Mouse (Mus musculus) bone marrow macrophage, adult 2 months (primary cell): Measurements from ENCODE around the gene Picalm. TPM values are rescaled to one million over a fixed set of nuclear protein-coding genes. Genes with fewer than 3 reads are reported as not detected.
"Not testable (repeated sequence)": the region's sequence is repeated elsewhere in the genome, so short reads cannot be mapped to it uniquely, and the experiment has no call there.

Experiments
- H3K27ac ChIP-seq: 2 replicates; pipeline ENCODE4 v1.5.1; 2012; ENCODE audit warnings: low read depth, low read length; ENCODE audit not compliant: insufficient read depth
- H3K4me1 ChIP-seq: 2 replicates; pipeline ENCODE4 v1.6.1; 2012; ENCODE audit warnings: low read length; ENCODE audit not compliant: control insufficient read depth, insufficient read depth
- H3K4me3 ChIP-seq: 2 replicates; pipeline ENCODE4 v1.5.1; 2012; ENCODE audit warnings: mild to moderate bottlenecking, low read length, moderate library complexity; ENCODE audit not compliant: insufficient read depth
- CTCF ChIP-seq: IDR thresholded peaks from 2 replicates; pipeline ENCODE4 v1.5.1; 2012; ENCODE audit warnings: low read depth, mild to moderate bottlenecking, low read length, moderate library complexity
- POLR2A ChIP-seq: IDR thresholded peaks from 2 replicates; pipeline ENCODE4 v1.6.1; 2012; ENCODE audit warnings: mild to moderate bottlenecking, low read depth, low read length, borderline replicate concordance
- polyA plus RNA-seq: library from polyadenylated mRNA; stranded (reverse); fragments of >200 nt; gene quantifications from 2 replicates; pipeline ENCODE4 v1.2.4, GENCODE M21; 2012; ENCODE audit not compliant: missing spikeins, insufficient read depth, insufficient read length

Picalm gene
- polyA plus RNA-seq, 1 experiment, result 430 TPM

GRCm38 (mm10) chr7:90200251-90200650, 70.2 kb downstream of the Picalm start:
- TF ChIP-seq POLR2A (no peak), CTCF (no peak)
- H3K4me1 ChIP-seq, result peaks cover 10% of the 10 kb centered on the region
- H3K27ac ChIP-seq, result no peak overlapping the region
- H3K4me3 ChIP-seq, result no peak overlapping the region

GRCm38 (mm10) chr7:90201877-90202465, 72.0 kb downstream of the Picalm start:
- Histone ChIP-seq H3K27ac (no peak overlapping the region), H3K4me3 (no peak overlapping the region), H3K4me1 (peaks cover 10% of the 10 kb centered on the region)
- no peak for TF ChIP-seq POLR2A
- no peak for TF ChIP-seq CTCF

- peaks cover 10% of the 10 kb centered on the region for H3K4me1 ChIP-seq
- TF ChIP-seq CTCF, result no peak
- TF ChIP-seq POLR2A, result no peak
- no peak overlapping the region for H3K4me3 ChIP-seq
- H3K27ac ChIP-seq, result no peak overlapping the region
These were observed 73.9 kb downstream of the Picalm start for GRCm38 (mm10) chr7:90203914-90204313.

GRCm38 (mm10) chr7:90210116-90210515, 80.1 kb downstream of the Picalm start:
- Histone ChIP-seq H3K4me3 (no peak overlapping the region), H3K4me1 (no peaks in the 10 kb centered on the region), H3K27ac (no peak overlapping the region)
- TF ChIP-seq POLR2A (no peak), CTCF (no peak)

- no peaks in the 10 kb centered on the region for H3K4me1 ChIP-seq
- no peak overlapping the region for H3K27ac ChIP-seq
- TF ChIP-seq POLR2A (no peak), CTCF (no peak)
- no peak overlapping the region for H3K4me3 ChIP-seq
These were observed 80.9 kb downstream of the Picalm start for GRCm38 (mm10) chr7:90210947-90211346.

- Histone ChIP-seq H3K4me1 (no peaks in the 10 kb centered on the region), H3K4me3 (no peak overlapping the region), H3K27ac (no peak overlapping the region)
- TF ChIP-seq CTCF (no peak), POLR2A (no peak)
These were observed 86.5 kb downstream of the Picalm start for GRCm38 (mm10) chr7:90216511-90216910.

GRCm38 (mm10) chr7:90218122-90218521, 88.1 kb downstream of the Picalm start:
- Histone ChIP-seq H3K4me3 (no peak overlapping the region), H3K4me1 (no peaks in the 10 kb centered on the region), H3K27ac (no peak overlapping the region)
- TF ChIP-seq CTCF, result no peak
- TF ChIP-seq POLR2A, result no peak

- no peak overlapping the region for H3K27ac ChIP-seq
- no peaks in the 10 kb centered on the region for H3K4me1 ChIP-seq
- TF ChIP-seq POLR2A (no peak), CTCF (no peak)
These were observed 91.5 kb downstream of the Picalm start for GRCm38 (mm10) chr7:90221487-90221886.

GRCm38 (mm10) chr7:90228075-90228474, 98.1 kb downstream of the Picalm start:
- Histone ChIP-seq H3K4me3 (no peak overlapping the region), H3K27ac (no peak overlapping the region), H3K4me1 (0 out of 2 replicates have a peak, but pooled peaks cover 2% of the 10 kb centered on the region)
- TF ChIP-seq CTCF, result no peak
- no peak for TF ChIP-seq POLR2A

More at GRCm38 (mm10) chr7:90221487-90221886, 91.5 kb downstream of the Picalm start:
- no peak overlapping the region for H3K4me3 ChIP-seq

- H3K27ac ChIP-seq, H3K4me1 ChIP-seq, H3K4me3 ChIP-seq: not testable (repeated sequence)
These were observed 98.9 kb downstream of the Picalm start for GRCm38 (mm10) chr7:90228884-90229283.

- no peak overlapping the region for H3K27ac ChIP-seq
- 0 out of 2 replicates have a peak, but pooled peaks cover 2% of the 10 kb centered on the region for H3K4me1 ChIP-seq
- TF ChIP-seq POLR2A (no peak), CTCF (no peak)
- H3K4me3 ChIP-seq, result no peak overlapping the region
These were observed 101.4 kb downstream of the Picalm start for GRCm38 (mm10) chr7:90231431-90231830.
